Mouse (Mus musculus) forebrain, embryonic 12.5 days (tissue): Measurements from ENCODE around the gene Ilk. TPM values are rescaled to one million over a fixed set of nuclear protein-coding genes. Genes with fewer than 3 reads are reported as not detected.
A peak's percentile ranks its signal among the peaks of the same experiment; 100 is the strongest.

Source experiments
- ATAC-seq: fragments of 200-750 bp; cut with Nextera tagmentation; 2 replicates; pipeline ENCODE4 v1.8.0; 2017; ENCODE audit warnings: moderate TSS enrichment; ENCODE audit not compliant: low FRiP score
- H3K27ac ChIP-seq: fragments of 300-500 bp; sonication (generic); 2 replicates; pipeline ENCODE4 v1.5.1; 2016; ENCODE audit warnings: mild to moderate bottlenecking
- H3K27me3 ChIP-seq: fragments of 300-500 bp; sonication (generic); 2 replicates; pipeline ENCODE4 v1.6.1; 2016; ENCODE audit warnings: mild to moderate bottlenecking
- H3K36me3 ChIP-seq: fragments of 300-500 bp; sonication (generic); replicated peaks from 2 replicates; pipeline ENCODE4 v1.6.1; 2016; ENCODE audit warnings: mild to moderate bottlenecking
- H3K4me1 ChIP-seq: fragments of 300-500 bp; sonication (generic); 2 replicates; pipeline ENCODE4 v1.6.1; 2016
- H3K4me2 ChIP-seq: fragments of 300-500 bp; sonication (generic); 2 replicates; pipeline ENCODE4 v1.6.1; 2016; ENCODE audit warnings: mild to moderate bottlenecking, moderate library complexity
- H3K4me3 ChIP-seq: fragments of 300-500 bp; sonication (generic); replicated peaks from 2 replicates; pipeline ENCODE4 v1.5.1; 2016; ENCODE audit warnings: mild to moderate bottlenecking
- H3K9ac ChIP-seq: fragments of 300-500 bp; sonication (generic); 2 replicates; pipeline ENCODE4 v1.6.1; 2016; ENCODE audit warnings: mild to moderate bottlenecking
- H3K9me3 ChIP-seq: fragments of 300-500 bp; sonication (generic); 2 replicates; pipeline ENCODE4 v1.6.1; 2016
- WGBS: fragments of 180-500 bp; shearing (Covaris S2); methylation state at CpG from one replicate; pipeline ENCODE4 v1.1.7; 2016; 5-methylcytosine and 5-hydroxymethylcytosine counted together
- polyA plus RNA-seq: library from polyadenylated mRNA; unstranded; fragments of >200 nt; fragmentation: Nextera tagmentation; extraction: Ambion mirVana; gene quantifications from 2 replicates; pipeline ENCODE4 v1.2.1, GENCODE M21; 2016

The Ilk gene
- 184 and 187 TPM in 2 replicates for polyA plus RNA-seq

DNA sequence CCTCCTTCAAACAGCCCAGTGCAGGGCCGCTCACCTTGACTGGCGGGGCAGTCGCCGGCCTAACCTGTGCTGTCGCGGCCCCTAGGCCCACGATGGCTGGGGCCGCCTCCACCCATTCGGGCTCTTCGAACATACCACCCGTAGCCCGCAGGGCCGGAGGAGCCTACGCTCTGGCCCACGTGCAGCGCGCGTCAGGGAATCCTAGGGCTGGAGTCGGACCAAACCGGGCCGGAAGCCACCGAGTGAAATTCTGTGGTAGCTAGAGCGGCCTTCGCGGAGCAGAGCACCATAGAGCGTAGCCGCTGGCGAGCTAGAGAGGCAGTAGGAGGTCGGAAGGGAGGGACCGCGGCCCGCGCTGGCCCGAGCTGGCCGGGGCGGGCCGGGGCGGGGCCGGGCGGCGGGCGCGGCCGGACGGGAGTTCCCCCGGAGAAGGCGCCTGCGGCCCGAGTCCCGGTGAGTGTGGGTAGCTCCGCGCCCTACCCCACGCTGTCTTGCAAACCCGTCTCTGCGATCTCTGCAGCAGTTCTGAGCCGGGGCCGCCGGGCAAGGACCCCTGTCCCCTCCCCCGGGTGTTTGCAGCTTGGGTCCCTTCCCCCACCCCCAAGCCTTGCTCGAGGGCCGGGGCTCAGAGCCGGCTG, at the start of gene Ilk:
Gene Ilk, plus strand, starts transcription at position 329 of the 638 bp plus-strand sequence.
- Histone ChIP-seq H3K4me1 (peaks cover 25% of the 10 kb centered on the region), H3K4me2 (peak within 1 kb of the TSS; percentile 86), H3K9me3 (no peaks in the 10 kb centered on the region), H3K4me3 (peak within 1 kb of the TSS; percentile 78), H3K27me3 (no peaks in the 10 kb centered on the region), H3K9ac (peak within 1 kb of the TSS; percentile 86), H3K36me3 (peaks cover 54% of the 10 kb centered on the region), H3K27ac (peak within 1 kb of the TSS; percentile 82)
- ATAC-seq = peak; percentile 97
- under 1% methylated on average over 44 of the region's 62 CpGs for WGBS

GRCm38 (mm10) chr7:105690875-105691274, 45.5 kb upstream of the Ilk start:
- no peak for ATAC-seq
- Histone ChIP-seq H3K4me2 (no peak overlapping the region), H3K36me3 (no peaks in the 10 kb centered on the region), H3K4me3 (no peak overlapping the region), H3K9ac (no peak overlapping the region), H3K27me3 (no peaks in the 10 kb centered on the region), H3K4me1 (no peaks in the 10 kb centered on the region), H3K27ac (no peak overlapping the region), H3K9me3 (no peaks in the 10 kb centered on the region)
- 77% methylated on average over 1 of the region's 1 CpGs for WGBS

DNA sequence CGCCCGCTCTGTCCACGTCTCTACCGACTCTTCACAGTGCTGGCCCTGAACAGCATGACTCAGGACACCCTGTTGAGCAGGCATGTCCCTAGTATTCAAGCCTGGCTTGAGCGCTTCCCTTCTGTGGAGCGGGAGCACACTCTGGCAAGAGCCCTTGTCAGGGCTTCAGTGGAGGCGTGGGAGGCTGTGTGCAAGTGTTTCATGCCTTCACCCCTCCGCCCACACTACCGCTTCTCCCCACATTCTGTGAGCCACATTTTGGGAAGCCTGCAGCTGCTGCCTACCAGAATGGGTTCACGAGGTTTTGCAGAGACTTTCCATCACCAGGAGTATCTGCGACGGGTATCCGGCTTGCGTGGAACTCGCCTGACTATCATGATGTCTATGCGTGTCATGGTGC, 33.2 kb upstream of the Ilk start:
- Histone ChIP-seq H3K4me3 (no peak overlapping the region), H3K4me1 (no peaks in the 10 kb centered on the region), H3K9ac (no peak overlapping the region), H3K9me3 (no peaks in the 10 kb centered on the region), H3K27me3 (no peaks in the 10 kb centered on the region), H3K4me2 (no peak overlapping the region), H3K36me3 (no peaks in the 10 kb centered on the region), H3K27ac (no peak overlapping the region)
- WGBS = 85% methylated on average over 16 of the region's 16 CpGs
- ATAC-seq = no peak

GRCm38 (mm10) chr7:105703816-105704215, 32.6 kb upstream of the Ilk start:
- no peaks in the 10 kb centered on the region for H3K4me1 ChIP-seq
- no peak overlapping the region for H3K4me3 ChIP-seq
- H3K36me3 ChIP-seq = no peaks in the 10 kb centered on the region
- WGBS = 88% methylated on average over 4 of the region's 4 CpGs
- no peak for ATAC-seq
- H3K27ac ChIP-seq = no peak overlapping the region
- H3K27me3 ChIP-seq = no peaks in the 10 kb centered on the region
- H3K9me3 ChIP-seq = no peaks in the 10 kb centered on the region
- H3K4me2 ChIP-seq = no peak overlapping the region
- H3K9ac ChIP-seq = no peak overlapping the region

DNA sequence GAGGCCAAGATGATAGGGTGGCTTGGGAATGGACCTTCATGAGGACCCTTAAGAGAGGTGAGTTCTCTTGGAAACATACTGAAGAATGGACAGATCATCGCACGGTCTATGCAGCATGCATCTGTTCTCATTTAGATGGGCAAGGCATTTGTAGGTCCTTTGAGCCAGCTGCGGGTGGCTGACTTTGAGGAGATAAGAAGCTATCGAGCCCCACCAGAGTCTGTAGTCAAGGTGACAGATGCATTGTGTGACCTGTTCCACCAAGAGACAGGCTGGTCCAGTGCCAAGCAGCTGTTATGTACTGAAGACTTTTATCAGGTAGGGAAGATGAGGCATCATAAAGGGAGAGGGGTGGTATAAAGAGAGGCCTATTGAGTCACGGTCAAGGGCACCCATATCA, 27.7 kb upstream of the Ilk start:
- no peaks in the 10 kb centered on the region for H3K4me1 ChIP-seq
- no peak overlapping the region for H3K4me2 ChIP-seq
- WGBS = 88% methylated on average over 5 of the region's 5 CpGs
- ATAC-seq = no peak
- no peak overlapping the region for H3K9ac ChIP-seq
- H3K27me3 ChIP-seq = no peaks in the 10 kb centered on the region
- H3K4me3 ChIP-seq = no peak overlapping the region
- H3K36me3 ChIP-seq = no peaks in the 10 kb centered on the region
- H3K9me3 ChIP-seq = no peaks in the 10 kb centered on the region
- no peak overlapping the region for H3K27ac ChIP-seq

GRCm38 (mm10) chr7:105715366-105715765, 21.0 kb upstream of the Ilk start:
- WGBS = 61% methylated on average over 3 of the region's 3 CpGs
- H3K4me2 ChIP-seq = no peak overlapping the region
- ATAC-seq = no peak
- no peak overlapping the region for H3K4me3 ChIP-seq
- no peaks in the 10 kb centered on the region for H3K9me3 ChIP-seq
- H3K36me3 ChIP-seq = no peaks in the 10 kb centered on the region
- no peak overlapping the region for H3K9ac ChIP-seq
- H3K27me3 ChIP-seq = no peaks in the 10 kb centered on the region
- no peaks in the 10 kb centered on the region for H3K4me1 ChIP-seq
- H3K27ac ChIP-seq = no peak overlapping the region

DNA sequence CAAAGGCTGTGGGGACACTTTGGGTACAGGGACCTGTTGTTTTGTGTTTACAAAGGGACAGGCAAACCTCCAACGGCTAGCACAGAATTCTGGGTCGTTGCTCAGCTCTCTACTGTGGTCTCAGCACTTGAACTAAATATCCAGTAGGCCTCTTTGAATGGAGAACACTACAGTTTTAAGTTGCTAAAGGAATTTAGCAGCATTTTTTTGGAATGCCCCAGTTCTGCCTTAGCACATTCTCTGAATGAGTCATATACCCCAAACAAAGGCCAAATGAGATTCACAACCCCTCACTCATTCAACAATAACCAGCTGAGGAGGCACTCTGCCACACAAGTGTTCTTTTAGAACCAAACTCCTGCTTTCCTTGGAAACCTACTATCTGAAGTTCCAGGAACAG, 14.5 kb upstream of the Ilk start:
- no peak overlapping the region for H3K4me3 ChIP-seq
- 77% methylated on average over 2 of the region's 2 CpGs for WGBS

DNA sequence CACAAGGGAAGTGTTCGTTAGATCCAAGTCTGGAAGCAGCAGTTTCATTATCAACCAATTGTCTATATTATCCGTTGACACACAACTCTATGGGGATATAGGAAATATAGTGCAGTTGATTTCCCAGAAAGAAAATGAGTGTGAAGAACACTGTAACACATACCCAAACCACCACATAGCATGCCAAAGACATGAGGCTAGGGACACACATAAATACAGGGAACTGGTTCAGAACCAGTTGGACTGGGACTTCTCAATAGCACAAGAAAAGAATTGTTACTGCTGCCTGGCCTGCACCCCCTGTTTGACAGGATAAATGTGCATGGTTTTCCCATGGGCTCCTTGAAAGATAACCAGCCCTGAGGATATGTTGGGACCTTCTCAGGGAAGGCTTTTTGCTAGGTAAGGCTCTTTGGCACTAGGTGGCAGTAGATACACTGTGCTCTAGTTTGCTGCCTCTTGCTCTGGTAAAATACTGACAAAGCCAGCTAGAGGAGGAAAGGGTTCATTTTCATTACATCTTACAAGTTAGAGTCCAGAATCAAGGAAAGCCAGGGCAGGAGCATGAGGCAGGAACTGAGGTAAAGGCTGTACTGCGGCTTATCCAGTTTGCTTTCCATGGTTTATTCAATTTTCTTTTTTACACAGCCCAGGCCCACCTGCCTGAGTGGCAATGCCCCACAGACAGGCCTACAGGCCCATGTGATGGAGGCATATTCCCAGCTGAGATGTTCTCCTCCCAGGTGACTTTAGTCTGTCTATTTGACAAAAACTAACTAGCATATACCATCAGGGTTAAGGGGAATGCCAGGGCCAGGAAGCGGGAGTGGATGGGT, 10.0 kb upstream of the Ilk start:
- no peak overlapping the region for H3K9ac ChIP-seq
- no peak overlapping the region for H3K4me3 ChIP-seq
- H3K27me3 ChIP-seq = no peaks in the 10 kb centered on the region
- no peaks in the 10 kb centered on the region for H3K9me3 ChIP-seq
- H3K4me1 ChIP-seq = peaks cover 15% of the 10 kb centered on the region
- peaks cover 20% of the 10 kb centered on the region for H3K36me3 ChIP-seq
- 79% methylated on average over 4 of the region's 4 CpGs for WGBS
- no peak overlapping the region for H3K27ac ChIP-seq
- H3K4me2 ChIP-seq = no peak overlapping the region
- ATAC-seq = peak; percentile 82

More for the DNA sequence above, 14.5 kb upstream of the Ilk start:
- Histone ChIP-seq H3K9me3 (no peaks in the 10 kb centered on the region), H3K4me2 (no peak overlapping the region), H3K27me3 (no peaks in the 10 kb centered on the region), H3K9ac (no peak overlapping the region), H3K27ac (no peak overlapping the region), H3K36me3 (no peaks in the 10 kb centered on the region), H3K4me1 (no peaks in the 10 kb centered on the region)
- no peak for ATAC-seq

DNA sequence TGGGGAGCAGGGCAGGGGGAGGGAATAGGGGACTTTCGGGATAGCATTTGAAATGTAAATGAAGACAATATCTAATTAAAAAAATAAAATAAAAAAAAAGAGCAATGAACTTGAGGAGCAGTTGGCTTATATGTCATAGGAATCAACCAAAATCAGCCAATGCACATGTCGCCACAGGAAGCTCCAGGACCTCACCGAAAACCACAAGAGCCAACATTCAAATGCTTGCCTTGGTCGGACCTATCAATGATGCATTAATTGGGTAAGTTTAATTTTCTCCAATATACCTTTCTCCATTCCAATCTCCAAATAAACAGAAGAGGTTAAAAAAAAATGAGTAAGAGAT, 9.4 kb upstream of the Ilk start:
- no peak overlapping the region for H3K4me2 ChIP-seq
- 96% methylated on average over 4 of the region's 4 CpGs for WGBS

GRCm38 (mm10) chr7:105728701-105729428, 7.5 kb upstream of the Ilk start:
- H3K4me1 ChIP-seq = peaks cover 15% of the 10 kb centered on the region
- H3K27ac ChIP-seq = peak overlapping the region; percentile 78
- peak overlapping the region; percentile 2; the same call in 1 of the 2 replicates for H3K4me2 ChIP-seq
- peak; percentile 15; the same call in 1 of the 2 replicates for ATAC-seq
- H3K9ac ChIP-seq = no peak overlapping the region
- WGBS = 30% methylated on average over 6 of the region's 6 CpGs
- no peaks in the 10 kb centered on the region for H3K9me3 ChIP-seq
- no peaks in the 10 kb centered on the region for H3K27me3 ChIP-seq
- no peak overlapping the region for H3K4me3 ChIP-seq
- H3K36me3 ChIP-seq = peaks cover 43% of the 10 kb centered on the region

More for the DNA sequence above, 9.4 kb upstream of the Ilk start:
- Histone ChIP-seq H3K4me1 (peaks cover 15% of the 10 kb centered on the region), H3K27ac (no peak overlapping the region), H3K9me3 (no peaks in the 10 kb centered on the region), H3K27me3 (no peaks in the 10 kb centered on the region), H3K4me3 (no peak overlapping the region), H3K36me3 (peaks cover 24% of the 10 kb centered on the region), H3K9ac (no peak overlapping the region)
- ATAC-seq = no peak

DNA sequence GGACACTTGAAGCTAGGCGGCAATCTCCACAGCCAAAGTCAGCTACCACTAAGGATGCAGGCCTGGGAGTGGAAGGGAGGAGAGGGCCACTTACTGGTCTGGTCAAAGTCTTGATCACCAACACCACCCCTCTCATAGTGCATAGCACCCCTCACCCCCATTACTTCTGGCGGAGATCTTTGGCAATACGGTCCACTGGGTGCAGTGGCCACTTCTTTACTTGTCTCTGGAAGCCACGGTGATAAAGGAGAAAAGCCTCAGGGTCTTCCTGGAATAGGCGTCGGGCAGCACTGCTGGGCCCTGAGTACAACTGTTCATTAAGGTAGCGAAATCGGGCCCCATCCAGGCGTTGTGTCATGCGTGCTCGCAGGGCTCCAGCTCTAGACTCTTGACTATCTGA, 2.6 kb upstream of the Ilk start:
- no peak overlapping the region for H3K27ac ChIP-seq
- H3K27me3 ChIP-seq = no peaks in the 10 kb centered on the region
- ATAC-seq = no peak
- H3K9me3 ChIP-seq = no peaks in the 10 kb centered on the region
- 98% methylated on average over 11 of the region's 11 CpGs for WGBS
- H3K4me3 ChIP-seq = no peak overlapping the region
- H3K36me3 ChIP-seq = peaks cover 53% of the 10 kb centered on the region
- H3K9ac ChIP-seq = no peak overlapping the region
- no peak overlapping the region for H3K4me2 ChIP-seq
- peaks cover 32% of the 10 kb centered on the region for H3K4me1 ChIP-seq

- ATAC-seq = no peak
- peaks cover 26% of the 10 kb centered on the region for H3K4me1 ChIP-seq
- WGBS = 89% methylated on average over 8 of the region's 8 CpGs
- no peak overlapping the region for H3K4me2 ChIP-seq
- no peak overlapping the region for H3K27ac ChIP-seq
- peaks cover 52% of the 10 kb centered on the region for H3K36me3 ChIP-seq
- H3K9ac ChIP-seq = no peak overlapping the region
- H3K4me3 ChIP-seq = no peak overlapping the region; the same call in 1 of the 2 replicates
- no peaks in the 10 kb centered on the region for H3K27me3 ChIP-seq
- no peaks in the 10 kb centered on the region for H3K9me3 ChIP-seq
These were observed 1.6 kb upstream of the Ilk start for GRCm38 (mm10) chr7:105734826-105735225.
